Mouse (Mus musculus) liver, adult 2 months (tissue): ENCODE data around the gene Catspere2. TPM values are rescaled to one million over a fixed set of nuclear protein-coding genes. Genes with fewer than 3 reads are reported as not detected.
"Not testable (repeated sequence)": the region's sequence is repeated elsewhere in the genome, so short reads cannot be mapped to it uniquely, and the experiment has no call there.

ENCODE experiments used
- DNase-seq: peaks from one replicate; pipeline ENCODE4 v3.0.0-alpha.2; 2011; ENCODE audit warnings: low read depth, low spot score; ENCODE audit errors: extremely low read depth
- H3K27ac ChIP-seq: fragments of 200-500 bp; replicated peaks from 2 replicates; pipeline ENCODE4 v1.5.1; 2012; ENCODE audit warnings: low read depth, mild to moderate bottlenecking, control low read depth, inconsistent platforms, low read length; ENCODE audit not compliant: insufficient read depth
- H3K27me3 ChIP-seq: fragments of 200-500 bp; 2 replicates; pipeline ENCODE4 v1.6.1; 2012; ENCODE audit warnings: mild to moderate bottlenecking, moderate library complexity, low read length, inconsistent platforms; ENCODE audit not compliant: control insufficient read depth, insufficient read depth
- H3K36me3 ChIP-seq: fragments of 200-500 bp; 2 replicates; pipeline ENCODE4 v1.6.1; 2012; ENCODE audit warnings: low read length, inconsistent platforms; ENCODE audit not compliant: control insufficient read depth, insufficient read depth
- H3K4me1 ChIP-seq: fragments of 200-500 bp; 2 replicates; pipeline ENCODE4 v1.6.1; 2011; ENCODE audit warnings: low read length; ENCODE audit not compliant: control insufficient read depth, insufficient read depth
- H3K4me3 ChIP-seq: fragments of 200-500 bp; 2 replicates; pipeline ENCODE4 v1.5.1; 2011; ENCODE audit warnings: low read depth, mild to moderate bottlenecking, control low read depth, low read length, moderate library complexity; ENCODE audit not compliant: insufficient read depth
- H3K79me2 ChIP-seq: fragments of 200-500 bp; 2 replicates; pipeline ENCODE4 v1.6.1; 2012; ENCODE audit warnings: inconsistent platforms, mild to moderate bottlenecking, low read length, moderate library complexity; ENCODE audit not compliant: control insufficient read depth, insufficient read depth
- H3K9ac ChIP-seq: fragments of 200-500 bp; 2 replicates; pipeline ENCODE4 v1.6.1; 2012; ENCODE audit warnings: low read depth, mild to moderate bottlenecking, control low read depth, inconsistent platforms, low read length
- CTCF ChIP-seq: fragments of 200-500 bp; IDR thresholded peaks from 2 replicates; pipeline ENCODE4 v1.5.1; 2011; ENCODE audit warnings: low read depth, low read length, control low read depth
- POLR2A ChIP-seq: fragments of 200-500 bp; IDR thresholded peaks from 2 replicates; pipeline ENCODE4 v1.6.1; 2011; ENCODE audit warnings: low read length, control low read depth; ENCODE audit not compliant: insufficient read depth; ENCODE audit errors: extremely low read depth
- WGBS: fragments of 180-500 bp; shearing (Covaris S2); methylation state at CpG from one replicate; pipeline ENCODE4 v1.1.7; 2018; 5-methylcytosine and 5-hydroxymethylcytosine counted together
- polyA plus RNA-seq: library from polyadenylated mRNA; depleted of rRNA; stranded (reverse); fragments of >200 nt; gene quantifications from 2 replicates; pipeline ENCODE4 v1.2.3, GENCODE M21; 2012
- total RNA-seq: library from RNA; depleted of rRNA; stranded (reverse); fragments of >200 nt; gene quantifications from 2 replicates; pipeline ENCODE4 v1.2.3, GENCODE M21; 2014

Catspere2 gene
- total and polyA plus RNA-seq, 2 experiments = 0.02 to 0.09 TPM

GRCm38 (mm10) chr1:178072798-178073197 lies 89.6 kb downstream of the Catspere2 start:
- DNase-seq, H3K27ac ChIP-seq, H3K79me2 ChIP-seq, H3K4me3 ChIP-seq, H3K27me3 ChIP-seq, H3K4me1 ChIP-seq, H3K9ac ChIP-seq, H3K36me3 ChIP-seq: not testable (repeated sequence)
- 63% methylated on average over 4 of the region's 4 CpGs for WGBS
- peak; percentile 10; the same call in 1 of the 2 replicates for TF ChIP-seq CTCF

GRCm38 (mm10) chr1:178097865-178098264 lies 114.6 kb downstream of the Catspere2 start:
- not testable (repeated sequence) for H3K9ac ChIP-seq, H3K36me3 ChIP-seq, H3K79me2 ChIP-seq, H3K4me3 ChIP-seq, H3K27me3 ChIP-seq, H3K27ac ChIP-seq, H3K4me1 ChIP-seq, DNase-seq

GRCm38 (mm10) chr1:178108514-178108913 lies 125.3 kb downstream of the Catspere2 start:
- not testable (repeated sequence) for H3K27me3 ChIP-seq, H3K4me3 ChIP-seq, DNase-seq, H3K36me3 ChIP-seq, H3K4me1 ChIP-seq, H3K9ac ChIP-seq, H3K27ac ChIP-seq, H3K79me2 ChIP-seq
- WGBS = 83% methylated on average over 1 of the region's 1 CpGs

- H3K9ac ChIP-seq, H3K4me3 ChIP-seq, H3K4me1 ChIP-seq, DNase-seq, H3K36me3 ChIP-seq, H3K27ac ChIP-seq, H3K27me3 ChIP-seq, H3K79me2 ChIP-seq: not testable (repeated sequence)
- WGBS = 22% methylated on average over 2 of the region's 2 CpGs
These were observed 139.0 kb downstream of the Catspere2 start for GRCm38 (mm10) chr1:178122236-178122635.

GRCm38 (mm10) chr1:178134288-178134687 lies 151.1 kb downstream of the Catspere2 start:
- no peak overlapping the region for H3K27ac ChIP-seq
- H3K36me3 ChIP-seq = no peaks in the 10 kb centered on the region
- H3K4me3 ChIP-seq = no peak overlapping the region
- 93% methylated on average over 12 of the region's 12 CpGs for WGBS
- TF ChIP-seq CTCF = no peak
- TF ChIP-seq POLR2A = no peak
- no peaks in the 10 kb centered on the region for H3K4me1 ChIP-seq
- no peak for DNase-seq
- no peaks in the 10 kb centered on the region for H3K79me2 ChIP-seq
- H3K27me3 ChIP-seq = no peaks in the 10 kb centered on the region
- no peak overlapping the region for H3K9ac ChIP-seq

- not testable (repeated sequence) for H3K36me3 ChIP-seq, H3K79me2 ChIP-seq, H3K27me3 ChIP-seq, H3K27ac ChIP-seq, H3K4me1 ChIP-seq, H3K9ac ChIP-seq, H3K4me3 ChIP-seq
- 3% methylated on average over 1 of the region's 2 CpGs for WGBS
- peak; percentile 31; the same call in 1 of the 2 replicates for TF ChIP-seq CTCF
- peak; percentile 22 for DNase-seq
These were observed 163.3 kb downstream of the Catspere2 start for GRCm38 (mm10) chr1:178146513-178146912.

GRCm38 (mm10) chr1:178146915-178147314 lies 163.7 kb downstream of the Catspere2 start:
- H3K4me3 ChIP-seq, H3K9ac ChIP-seq, H3K4me1 ChIP-seq, H3K27me3 ChIP-seq, H3K27ac ChIP-seq, H3K79me2 ChIP-seq, H3K36me3 ChIP-seq: not testable (repeated sequence)
- 61% methylated on average over 3 of the region's 4 CpGs for WGBS
- DNase-seq = peak; percentile 9
